Comparison of ENCODE assay signal across 9 mouse cellular contexts in genomic region chr6:48595278-48595677, GRCm38 (mm10). TPM values are rescaled to one million over a fixed set of nuclear protein-coding genes. Genes with fewer than 3 reads are reported as not detected.
DNase-seq lines count a peak whose midpoint lies in the region; ATAC-seq lines count a peak whose summit lies in the region.
"Had no signal": no experiment of that assay in that cellular context is flagged by ENCODE, and none has a peak within 500 bp of the region (broad histone marks: within the 10 kb centered on the region; RNA-seq: fewer than 3 reads in every experiment).

No protein-coding gene starts in this region.

- H3K4me1 ChIP-seq in hindbrain, embryonic 16.5 days (ENCODE audit: control insufficient read depth, insufficient read depth, low read depth, low read length): peaks cover 16% of the 10 kb centered on the region

- peak overlapping the region; percentile 78 for H3K4me2 ChIP-seq in hindbrain, embryonic 16.5 days (ENCODE audit: low read length)

- no peak for ATAC-seq in hindbrain, embryonic 16.5 days
- no peak for ATAC-seq in erythroid progenitor cell, adult 5-6 weeks (replicated peaks; ENCODE audit: low FRiP score, poor library complexity, severe bottlenecking)

- peak; percentile 39 for DNase-seq in kidney, adult 18-20 months
- DNase-seq in kidney, adult 9 months: no peak
- peak; percentile 34 to 42 for DNase-seq in cerebellum, postnatal 14 days
- DNase-seq in spleen, postnatal 4 days (ENCODE audit: low spot score in 2 of 2): no peak
- DNase-seq in right cerebral cortex, postnatal 14 days: no peak

- peaks cover 16% of the 10 kb centered on the region; the same call in 1 of the 2 replicates for H3K79me2 ChIP-seq in macrophage (ENCODE audit: inconsistent target)

- no peak overlapping the region for H3K27ac ChIP-seq in hindbrain, embryonic 16.5 days (ENCODE audit: low read depth, low read length)
- no peak overlapping the region for H3K27ac ChIP-seq in macrophage

- 50% methylated on average over 1 of the region's 1 CpGs for WGBS in hindbrain, embryonic 16.5 days
- 40% methylated on average over 1 of the region's 1 CpGs for WGBS in macrophage (ENCODE audit: missing documents)

- peak overlapping the region; percentile 93 for H3K9ac ChIP-seq in hindbrain, embryonic 16.5 days (ENCODE audit: low read depth, low read length)

- H3K27me3 ChIP-seq in hindbrain, embryonic 16.5 days (replicated peaks; ENCODE audit: control insufficient read depth, insufficient read depth, low read length): no peaks in the 10 kb centered on the region

- peaks cover 36% of the 10 kb centered on the region for H3K36me3 ChIP-seq in hindbrain, embryonic 16.5 days (ENCODE audit: control insufficient read depth, insufficient read depth, low read length)
- peaks cover 13% of the 10 kb centered on the region; the same call in 1 of the 2 replicates for H3K36me3 ChIP-seq in macrophage (ENCODE audit: inconsistent target)

- peak overlapping the region; percentile 56 for H3K4me3 ChIP-seq in hindbrain, embryonic 16.5 days (ENCODE audit: low read length)
- H3K4me3 ChIP-seq in macrophage (ENCODE audit: inconsistent target): peak overlapping the region; percentile 83; the same call in 1 of the 2 replicates

- peaks cover 18% of the 10 kb centered on the region for H3K9me3 ChIP-seq in hindbrain, embryonic 16.5 days (ENCODE audit: control insufficient read depth, low read length)

RNA-seq across cellular contexts. Expression of gene Gm44965, which starts 1.5 kb away (rescaled TPM):
- polyA plus RNA-seq in hindbrain, embryonic 16.5 days (2015; fragmentation: Nextera tagmentation; extraction: Ambion mirVana): 0.87 TPM in 1 of 2 replicates, not detected in the other
- not detected for total RNA-seq in macrophage (2018; cell fraction: chromatin; rRNA removed)
- not detected for total RNA-seq in macrophage (2018; cell fraction: cytosol; rRNA removed)
- total RNA-seq in macrophage (2018; cell fraction: nucleus; rRNA removed): not detected
- polyA plus RNA-seq in macrophage (2018): not detected in 3 replicates
- not detected in 2 replicates for total RNA-seq in erythroid progenitor cell, adult 5-6 weeks (2015; ENCODE audit: low replicate concordance)
- total RNA-seq in erythroid progenitor cell, adult 5-6 weeks (2017; ENCODE audit: low replicate concordance): not detected in 2 replicates

RNA-seq across cellular contexts. Expression of gene Repin1, which starts 1.6 kb away (rescaled TPM):
- polyA plus RNA-seq in hindbrain, embryonic 16.5 days (2015; fragmentation: Nextera tagmentation; extraction: Ambion mirVana): 41.9 and 45.6 TPM in 2 replicates
- total RNA-seq in macrophage (2018; cell fraction: chromatin; rRNA removed): 10 to 100 TPM in 24 of 26 experiments, 1 to 10 TPM in 2; 9.0 to 38.9 (median 17.3) TPM
- total RNA-seq in macrophage (2018; cell fraction: cytosol; rRNA removed): 10 to 100 TPM in 7 of 26 experiments, 1 to 10 TPM in 19; 3.8 to 12.6 (median 7.6) TPM
- total RNA-seq in macrophage (2018; cell fraction: nucleus; rRNA removed): 10 to 100 TPM in 23 of 26 experiments, 1 to 10 TPM in 3; 7.5 to 38.8 (median 15.2) TPM
- polyA plus RNA-seq in macrophage (2018): 5.1 to 7.5 TPM (median 7.1 TPM) in 3 replicates
- not detected in 2 replicates for total RNA-seq in erythroid progenitor cell, adult 5-6 weeks (2015; ENCODE audit: low replicate concordance)
- total RNA-seq in erythroid progenitor cell, adult 5-6 weeks (2017; ENCODE audit: low replicate concordance): 0.77 and 1.7 TPM in 2 replicates

RNA-seq across cellular contexts. Expression of gene Gm45021, which starts 5.9 kb away (rescaled TPM):
- not detected in 2 replicates for polyA plus RNA-seq in hindbrain, embryonic 16.5 days (2015; fragmentation: Nextera tagmentation; extraction: Ambion mirVana)
- not detected for total RNA-seq in macrophage (2018; cell fraction: chromatin; rRNA removed)
- total RNA-seq in macrophage (2018; cell fraction: cytosol; rRNA removed): not detected
- total RNA-seq in macrophage (2018; cell fraction: nucleus; rRNA removed): not detected
- not detected in 3 replicates for polyA plus RNA-seq in macrophage (2018)
- total RNA-seq in erythroid progenitor cell, adult 5-6 weeks (2015; ENCODE audit: low replicate concordance): not detected in 2 replicates
- total RNA-seq in erythroid progenitor cell, adult 5-6 weeks (2017; ENCODE audit: low replicate concordance): not detected in 2 replicates
- total RNA-seq: left cerebral cortex, adult 8-10 months had no signal

RNA-seq across cellular contexts. Expression of gene Zfp775, which starts 6.6 kb away (rescaled TPM):
- 11.4 and 13.8 TPM in 2 replicates for polyA plus RNA-seq in hindbrain, embryonic 16.5 days (2015; fragmentation: Nextera tagmentation; extraction: Ambion mirVana)
- total RNA-seq in macrophage (2018; cell fraction: chromatin; rRNA removed): 1 to 10 TPM in 19 of 26 experiments, under 1 TPM in 6, not detected in 1; 0.55 to 4.1 (median 1.8) TPM
- 1 to 10 TPM in 16 of 26 experiments, under 1 TPM in 10; 0.48 to 2.0 (median 1.3) TPM for total RNA-seq in macrophage (2018; cell fraction: cytosol; rRNA removed)
- 1 to 10 TPM in 13 of 26 experiments, under 1 TPM in 13; 0.40 to 3.2 (median 1.0) TPM for total RNA-seq in macrophage (2018; cell fraction: nucleus; rRNA removed)
- polyA plus RNA-seq in macrophage (2018): 1.2 to 1.9 TPM (median 1.3 TPM) in 3 replicates
- total RNA-seq in erythroid progenitor cell, adult 5-6 weeks (2015; ENCODE audit: low replicate concordance): not detected in 2 replicates
- total RNA-seq in erythroid progenitor cell, adult 5-6 weeks (2017; ENCODE audit: low replicate concordance): 0.15 TPM in 1 of 2 replicates, not detected in the other

RNA-seq across cellular contexts. Expression of gene Rarres2, which starts 22.7 kb away (rescaled TPM):
- polyA plus RNA-seq in hindbrain, embryonic 16.5 days (2015; fragmentation: Nextera tagmentation; extraction: Ambion mirVana): 7.8 and 8.2 TPM in 2 replicates
- total RNA-seq in macrophage (2018; cell fraction: chromatin; rRNA removed): not detected
- under 1 TPM in 1 of 26 experiments, not detected in 25; 0.06 TPM for total RNA-seq in macrophage (2018; cell fraction: cytosol; rRNA removed)
- not detected for total RNA-seq in macrophage (2018; cell fraction: nucleus; rRNA removed)
- polyA plus RNA-seq in macrophage (2018): not detected in 3 replicates
- total RNA-seq in erythroid progenitor cell, adult 5-6 weeks (2015; ENCODE audit: low replicate concordance): not detected in 2 replicates
- 3.6 TPM in 1 of 2 replicates, not detected in the other for total RNA-seq in erythroid progenitor cell, adult 5-6 weeks (2017; ENCODE audit: low replicate concordance)

Comparison
In these comparisons a context has a peak if more than half of its experiments do, and no peak if none do; other contexts are left out.
1. DNase-seq: peak in kidney, adult 18-20 months (single experiment) and cerebellum, postnatal 14 days (2 of 2); none in kidney, adult 9 months (single experiment), spleen, postnatal 4 days (0 of 2) and right cerebral cortex, postnatal 14 days (single experiment).